Mouse (Mus musculus) kidney, adult 2 months (tissue): ENCODE measurements around the gene Gm17571.

Experiments used
- CTCF ChIP-seq: fragments of 200-500 bp; conservative IDR thresholded peaks from 2 replicates; pipeline ENCODE4 v1.5.1; 2011; ENCODE audit warnings: low read depth, mild to moderate bottlenecking, control low read depth, low read length, moderate library complexity, mixed read lengths; ENCODE audit not compliant: insufficient read depth, insufficient read length
- POLR2A ChIP-seq: fragments of 200-500 bp; IDR thresholded peaks from one replicate; pipeline ENCODE4 v1.6.1; 2011; ENCODE audit warnings: low read depth, low read length, control low read depth

- no peak for TF ChIP-seq CTCF
- no peak for TF ChIP-seq POLR2A
Measured at GRCm38 (mm10) chr9:13442012-13442735, 4.4 kb downstream of the Gm17571 start.
